Mouse (Mus musculus) activated CD4-positive, CD25-positive, alpha-beta regulatory T cell, adult 4 months (primary cell): ENCODE data around the gene Gpt2. TPM values are rescaled to one million over a fixed set of nuclear protein-coding genes. Genes with fewer than 3 reads are reported as not detected.

Source experiments
- polyA plus RNA-seq, 2 experiments: library from polyadenylated mRNA; unstranded; fragments of 100-300 nt; shearing (Covaris generic); gene quantifications; one replicate each; pipeline ENCODE4 v1.2.1; 2017

The Gpt2 gene
- polyA plus RNA-seq, 2 experiments from 2014 or later: 0.24 to 0.65 TPM

Other genes with a start within 250 kb of the Gpt2 start
- 10 to 100 TPM; 46.3 to 53.2 TPM for gene Orc6, start 192.9 kb upstream of the Gpt2 start, polyA plus RNA-seq
- 100 to 1,000 TPM; 101 to 109 TPM for gene Vps35, start 192.8 kb upstream of the Gpt2 start, polyA plus RNA-seq
- gene Mylk3, start 106.2 kb upstream of the Gpt2 start, polyA plus RNA-seq: not detected
- gene 4921524J17Rik, start 59.7 kb upstream of the Gpt2 start, polyA plus RNA-seq: 10 to 100 TPM; 68.8 to 82.9 TPM
- 100 to 1,000 TPM; 171 to 183 TPM for gene Dnaja2, start 62.8 kb downstream of the Gpt2 start, polyA plus RNA-seq
- under 1 TPM; 0.08 to 0.48 TPM for gene Neto2, start 208.3 kb downstream of the Gpt2 start, polyA plus RNA-seq